Mouse (Mus musculus) retina, adult 2 months (tissue): Measurements from ENCODE around the gene Trmt2b.
"Not testable (repeated sequence)": the region's sequence is repeated elsewhere in the genome, so short reads cannot be mapped to it uniquely, and the experiment has no call there.

Source experiments
- DNase-seq: peaks from one replicate; pipeline ENCODE4 v3.0.0-alpha.2; 2012; ENCODE audit warnings: low read depth, low spot score

The Trmt2b gene

GRCm38 (mm10) chrX:134276275-134277160 is at the start of gene Trmt2b:
Gene Trmt2b (minus strand): TSS chrX:134276984.
- DNase-seq: no peak

- no peak for DNase-seq
These were observed 42.6 kb upstream of the Trmt2b start for GRCm38 (mm10) chrX:134319153-134319932.

GRCm38 (mm10) chrX:134311193-134311592 is 34.4 kb upstream of the Trmt2b start:
- not testable (repeated sequence) for DNase-seq

GRCm38 (mm10) chrX:134308275-134308634 is 31.5 kb upstream of the Trmt2b start:
- DNase-seq: no peak

GRCm38 (mm10) chrX:134307534-134308274 is 30.9 kb upstream of the Trmt2b start, which contains the start of gene Cenpi:
Gene Cenpi (plus strand): TSS chrX:134308084.
- peak; percentile 60 for DNase-seq

- DNase-seq: no peak
These were observed 26.5 kb upstream of the Trmt2b start for GRCm38 (mm10) chrX:134303287-134303686.

GRCm38 (mm10) chrX:134300219-134300618 is 23.4 kb upstream of the Trmt2b start:
- no peak for DNase-seq

GRCm38 (mm10) chrX:134297195-134297594 is 20.4 kb upstream of the Trmt2b start:
- no peak for DNase-seq

GRCm38 (mm10) chrX:134296737-134297136 is 20.0 kb upstream of the Trmt2b start:
- DNase-seq: no peak

GRCm38 (mm10) chrX:134296301-134296700 is 19.5 kb upstream of the Trmt2b start:
- DNase-seq: no peak

- DNase-seq: no peak
These were observed 10.5 kb upstream of the Trmt2b start for GRCm38 (mm10) chrX:134287305-134287704.

GRCm38 (mm10) chrX:134285791-134286190 is 9.0 kb upstream of the Trmt2b start:
- no peak for DNase-seq

- DNase-seq: no peak
These were observed 8.3 kb upstream of the Trmt2b start for GRCm38 (mm10) chrX:134285102-134285501.

GRCm38 (mm10) chrX:134280531-134280930 is 3.7 kb upstream of the Trmt2b start:
- no peak for DNase-seq

GRCm38 (mm10) chrX:134275715-134276114 is 1.1 kb downstream of the Trmt2b start:
- DNase-seq: no peak

GRCm38 (mm10) chrX:134262129-134262528 is 14.7 kb downstream of the Trmt2b start:
- DNase-seq: no peak

- no peak for DNase-seq
These were observed 15.6 kb downstream of the Trmt2b start for GRCm38 (mm10) chrX:134261191-134261590.

GRCm38 (mm10) chrX:134248202-134248601 is 28.6 kb downstream of the Trmt2b start:
- DNase-seq: no peak

GRCm38 (mm10) chrX:134245946-134246345 is 30.8 kb downstream of the Trmt2b start:
- no peak for DNase-seq

GRCm38 (mm10) chrX:134238266-134238665 is 38.5 kb downstream of the Trmt2b start:
- DNase-seq: no peak

- no peak for DNase-seq
These were observed 43.7 kb downstream of the Trmt2b start for GRCm38 (mm10) chrX:134233048-134233447.

GRCm38 (mm10) chrX:134221856-134222255 is 54.9 kb downstream of the Trmt2b start, which contains the start of gene Nox1:
Gene Nox1 (minus strand): TSS chrX:134221956.
- DNase-seq: no peak
